Mouse (Mus musculus): ENCODE results near the gene Hspa1l.

- TF ChIP-seq CTCF (IDR thresholded peaks at IDR 0.05; ENCODE audit: low read depth): peak; percentile 68
- TF ChIP-seq EP300 (IDR thresholded peaks at IDR 0.05; ENCODE audit: low read depth): no peak
These were observed 8.2 kb downstream of the Hspa1l start for GRCm38 (mm10) chr17:34980655-34981054.
